Mouse (Mus musculus) thymus, adult 2 months (tissue): ENCODE results near the gene Gabrr1. TPM values are rescaled to one million over a fixed set of nuclear protein-coding genes. Genes with fewer than 3 reads are reported as not detected.

Experiments used
- DNase-seq: peaks from one replicate; pipeline ENCODE4 v3.0.0; 2021
- H3K27ac ChIP-seq: fragments of 200-500 bp; 2 replicates; pipeline ENCODE4 v1.5.1; 2012; ENCODE audit warnings: low read length, control low read depth; ENCODE audit not compliant: control insufficient read depth, insufficient read depth
- H3K27me3 ChIP-seq: fragments of 200-500 bp; 2 replicates; pipeline ENCODE4 v1.6.1; 2012; ENCODE audit warnings: mild to moderate bottlenecking, low read length, moderate library complexity, mixed read lengths; ENCODE audit not compliant: control insufficient read depth, insufficient read depth
- H3K36me3 ChIP-seq: fragments of 200-500 bp; 2 replicates; pipeline ENCODE4 v1.6.1; 2012; ENCODE audit warnings: mild to moderate bottlenecking, low read length, moderate library complexity; ENCODE audit not compliant: control insufficient read depth, insufficient read depth
- H3K4me1 ChIP-seq: fragments of 200-500 bp; replicated peaks from 2 replicates; pipeline ENCODE4 v1.6.1; 2012; ENCODE audit warnings: low read length; ENCODE audit not compliant: control insufficient read depth, insufficient read depth
- H3K4me3 ChIP-seq: fragments of 200-500 bp; 2 replicates; pipeline ENCODE4 v1.5.1; 2012; ENCODE audit warnings: mild to moderate bottlenecking, low read length, control low read depth, moderate library complexity; ENCODE audit not compliant: control insufficient read depth, insufficient read depth
- CTCF ChIP-seq: fragments of 200-500 bp; IDR thresholded peaks from 2 replicates; pipeline ENCODE4 v1.5.1; 2012; ENCODE audit warnings: mild to moderate bottlenecking, control low read depth, low read length, moderate library complexity, borderline replicate concordance; ENCODE audit not compliant: control insufficient read depth, poor library complexity, insufficient read depth; ENCODE audit errors: extremely low read depth
- POLR2A ChIP-seq: fragments of 200-500 bp; IDR thresholded peaks from 2 replicates; pipeline ENCODE4 v1.6.1; 2012; ENCODE audit warnings: mild to moderate bottlenecking, low read length, control low read depth, moderate library complexity; ENCODE audit not compliant: control insufficient read depth, poor library complexity, insufficient read depth; ENCODE audit errors: extremely low read depth
- WGBS: fragments of 180-500 bp; shearing (Covaris S2); methylation state at CpG from one replicate; pipeline ENCODE4 v1.1.7; 2018; 5-methylcytosine and 5-hydroxymethylcytosine counted together
- polyA plus RNA-seq: library from polyadenylated mRNA; depleted of rRNA; stranded (reverse); fragments of >200 nt; gene quantifications from 2 replicates; pipeline ENCODE4 v1.2.3, GENCODE M21; 2012

Gene Gabrr1
- polyA plus RNA-seq, 1 experiment: 0.09 TPM

GRCm38 (mm10) chr4:33124493-33124892 lies 7.8 kb upstream of the Gabrr1 start:
- peak; percentile 61 for DNase-seq
- Histone ChIP-seq H3K27ac (no peak overlapping the region), H3K4me3 (no peak overlapping the region), H3K36me3 (no peaks in the 10 kb centered on the region), H3K4me1 (no peaks in the 10 kb centered on the region), H3K27me3 (no peaks in the 10 kb centered on the region)
- whole genome bisulfite sequencing: 15% methylated on average over 6 of the region's 6 CpGs
- 0 out of 2 replicates have a peak, but pooled peaks have one; percentile 15 for TF ChIP-seq CTCF
- TF ChIP-seq POLR2A: no peak

DNA sequence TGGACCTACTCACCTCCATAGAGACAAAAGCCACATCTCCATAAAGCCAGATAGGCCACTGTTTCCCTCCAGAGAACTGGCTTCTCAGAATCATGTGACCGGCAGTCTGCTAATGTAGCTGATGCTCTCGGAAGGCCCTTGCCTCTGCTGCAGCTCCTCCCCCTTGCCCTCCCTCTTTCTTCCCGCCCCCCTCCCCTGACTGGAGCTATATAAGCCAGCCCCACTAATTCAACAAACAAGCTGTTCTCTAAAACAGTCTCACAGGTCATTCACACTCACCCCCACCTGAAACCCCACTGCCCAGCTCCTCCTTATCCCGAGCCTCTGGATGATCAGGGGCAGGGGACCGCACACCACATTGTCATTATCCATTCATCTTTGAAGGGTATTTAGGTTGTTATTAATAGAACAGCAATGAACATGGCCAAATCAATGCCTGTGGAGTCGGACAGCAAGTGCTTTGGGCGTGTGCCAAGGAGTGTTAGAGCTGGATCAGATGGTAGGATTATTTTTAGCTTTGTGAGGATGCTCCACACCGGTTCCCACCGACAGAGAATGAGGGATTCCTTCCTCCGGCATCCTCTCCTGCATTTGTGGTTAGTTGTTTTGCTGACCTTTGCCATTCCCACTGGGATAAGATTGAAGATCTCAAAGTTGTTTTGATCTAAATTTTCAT lies 6.8 kb upstream of the Gabrr1 start:
- H3K27me3 ChIP-seq: no peaks in the 10 kb centered on the region
- DNase-seq: no peak
- H3K27ac ChIP-seq: no peak overlapping the region
- H3K4me3 ChIP-seq: no peak overlapping the region
- no peaks in the 10 kb centered on the region for H3K36me3 ChIP-seq
- no peaks in the 10 kb centered on the region for H3K4me1 ChIP-seq
- WGBS: 87% methylated on average over 10 of the region's 10 CpGs
- no peak for TF ChIP-seq CTCF

DNA sequence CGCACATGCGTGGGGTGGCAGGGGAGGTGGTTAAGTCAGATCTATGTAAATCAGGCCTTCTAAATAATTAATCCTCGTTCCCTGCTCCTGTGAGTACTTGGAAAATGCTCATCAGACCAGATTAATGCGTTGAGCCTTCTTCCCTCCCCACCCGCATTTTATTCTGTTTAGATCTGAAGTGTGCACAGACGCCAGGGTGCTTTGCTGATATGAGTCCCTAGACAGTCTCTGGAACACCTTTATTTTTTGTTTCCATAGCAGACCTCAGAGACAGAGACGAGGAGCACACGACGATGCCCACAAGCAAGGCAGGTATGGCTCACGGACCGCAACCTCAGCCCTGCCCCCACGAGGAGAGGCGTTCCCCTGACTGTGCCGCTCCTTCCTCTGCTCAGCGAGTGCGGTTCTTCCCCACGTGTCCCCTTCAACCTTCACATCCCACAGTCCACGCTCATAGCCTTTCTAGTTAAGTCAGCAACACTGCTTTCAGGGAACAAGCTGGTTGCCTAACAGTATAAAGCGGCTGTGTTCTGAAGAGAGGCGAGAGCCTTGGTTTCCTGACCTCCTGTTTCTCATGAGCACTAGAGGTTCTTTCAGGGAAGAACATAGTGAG lies 14.5 kb downstream of the Gabrr1 start:
- no peak for TF ChIP-seq POLR2A
- TF ChIP-seq CTCF: no peak
- 0 out of 2 replicates have a peak, but pooled peaks cover 2% of the 10 kb centered on the region for H3K4me1 ChIP-seq
- no peak overlapping the region for H3K4me3 ChIP-seq
- WGBS: 22% methylated on average over 20 of the region's 20 CpGs
- no peaks in the 10 kb centered on the region; the same call in 1 of the 2 replicates for H3K27me3 ChIP-seq
- no peaks in the 10 kb centered on the region for H3K36me3 ChIP-seq
- DNase-seq: no peak
- H3K27ac ChIP-seq: no peak overlapping the region

DNA sequence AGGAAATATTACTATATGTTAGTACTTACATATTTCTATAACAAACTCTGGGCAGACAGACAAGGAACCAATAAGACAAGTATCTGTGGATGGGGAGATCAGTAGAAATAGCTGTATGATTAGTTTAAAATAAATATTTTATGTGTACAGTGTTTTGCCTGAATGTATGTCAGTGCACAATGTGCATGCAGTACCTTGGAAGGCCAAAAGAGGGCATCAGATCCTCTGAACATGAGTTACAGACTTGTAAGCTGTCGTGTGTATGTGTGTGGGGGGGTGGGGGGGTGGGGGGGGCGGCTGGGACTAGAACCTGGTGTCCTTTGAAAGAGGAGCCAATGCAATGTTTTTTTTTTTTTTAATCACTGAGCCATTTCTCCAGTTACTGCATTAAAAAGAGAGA lies 15.5 kb downstream of the Gabrr1 start:
- Histone ChIP-seq H3K27me3 (no peaks in the 10 kb centered on the region; the same call in 1 of the 2 replicates), H3K36me3 (no peaks in the 10 kb centered on the region), H3K27ac (no peak overlapping the region), H3K4me1 (0 out of 2 replicates have a peak, but pooled peaks cover 2% of the 10 kb centered on the region), H3K4me3 (no peak overlapping the region)
- WGBS: 10% methylated on average over 2 of the region's 2 CpGs
- no peak for TF ChIP-seq POLR2A
- TF ChIP-seq CTCF: no peak
- DNase-seq: peak; percentile 46

- Histone ChIP-seq H3K36me3 (no peaks in the 10 kb centered on the region), H3K27ac (no peak overlapping the region), H3K27me3 (no peaks in the 10 kb centered on the region; the same call in 1 of the 2 replicates), H3K4me3 (no peak overlapping the region), H3K4me1 (0 out of 2 replicates have a peak, but pooled peaks cover 2% of the 10 kb centered on the region)
- no peak for DNase-seq
- TF ChIP-seq CTCF: no peak
- no peak for TF ChIP-seq POLR2A
- WGBS: 86% methylated on average over 7 of the region's 7 CpGs
Measured at GRCm38 (mm10) chr4:33149150-33149549, 16.8 kb downstream of the Gabrr1 start.

DNA sequence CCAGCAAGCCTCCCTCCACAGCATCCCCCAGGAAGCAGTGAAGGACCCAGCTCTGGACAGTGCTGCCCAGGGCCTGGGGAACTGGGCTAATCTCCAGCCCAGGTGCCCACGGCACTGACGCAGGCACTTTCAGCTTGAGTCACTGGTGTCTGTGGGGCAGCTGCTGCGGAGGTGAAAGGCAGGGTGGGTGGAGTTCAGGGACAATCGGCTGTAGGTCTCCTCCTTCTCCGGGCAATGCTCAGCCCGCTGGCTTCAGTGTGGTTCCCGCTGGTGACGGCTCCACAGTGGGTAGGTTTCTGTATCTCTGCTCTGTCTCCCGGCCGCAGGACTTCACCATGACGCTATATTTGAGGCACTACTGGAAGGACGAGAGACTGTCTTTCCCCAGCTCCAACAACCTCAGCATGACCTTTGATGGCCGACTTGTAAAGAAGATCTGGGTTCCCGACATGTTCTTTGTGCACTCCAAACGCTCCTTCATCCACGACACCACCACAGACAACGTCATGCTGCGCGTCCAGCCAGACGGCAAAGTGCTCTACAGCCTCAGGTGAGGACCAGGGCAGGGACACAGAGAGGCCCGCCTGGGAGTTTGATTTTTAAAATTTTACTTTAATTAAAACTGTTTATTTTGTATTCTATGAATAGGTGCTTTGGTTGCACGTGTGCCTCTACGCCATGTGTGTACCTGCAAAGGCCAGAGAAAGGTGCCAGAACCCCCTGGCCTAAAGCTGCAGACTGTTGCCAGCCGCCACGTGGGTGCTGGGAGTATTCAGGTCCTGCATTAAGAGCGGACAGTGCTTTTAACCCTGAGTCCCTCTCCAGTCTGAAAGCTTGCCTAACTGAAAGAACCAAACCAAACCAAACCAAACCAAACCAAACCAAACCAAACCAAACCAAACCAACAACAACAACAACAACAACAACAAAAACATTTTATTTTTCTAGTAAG lies 20.0 kb downstream of the Gabrr1 start:
- H3K27ac ChIP-seq: no peak overlapping the region
- no peak for DNase-seq
- TF ChIP-seq POLR2A (no peak), CTCF (no peak)
- H3K4me3 ChIP-seq: no peak overlapping the region
- no peaks in the 10 kb centered on the region for H3K36me3 ChIP-seq
- WGBS: 93% methylated on average over 26 of the region's 26 CpGs
- no peaks in the 10 kb centered on the region for H3K27me3 ChIP-seq
- no peaks in the 10 kb centered on the region for H3K4me1 ChIP-seq
